Mouse (Mus musculus): ENCODE data around the gene Ttpal. TPM values are rescaled to one million over a fixed set of nuclear protein-coding genes. Genes with fewer than 3 reads are reported as not detected.

The Ttpal gene
- polyA plus RNA-seq (2017; shearing (Covaris generic)), result 75.1 TPM

DNA sequence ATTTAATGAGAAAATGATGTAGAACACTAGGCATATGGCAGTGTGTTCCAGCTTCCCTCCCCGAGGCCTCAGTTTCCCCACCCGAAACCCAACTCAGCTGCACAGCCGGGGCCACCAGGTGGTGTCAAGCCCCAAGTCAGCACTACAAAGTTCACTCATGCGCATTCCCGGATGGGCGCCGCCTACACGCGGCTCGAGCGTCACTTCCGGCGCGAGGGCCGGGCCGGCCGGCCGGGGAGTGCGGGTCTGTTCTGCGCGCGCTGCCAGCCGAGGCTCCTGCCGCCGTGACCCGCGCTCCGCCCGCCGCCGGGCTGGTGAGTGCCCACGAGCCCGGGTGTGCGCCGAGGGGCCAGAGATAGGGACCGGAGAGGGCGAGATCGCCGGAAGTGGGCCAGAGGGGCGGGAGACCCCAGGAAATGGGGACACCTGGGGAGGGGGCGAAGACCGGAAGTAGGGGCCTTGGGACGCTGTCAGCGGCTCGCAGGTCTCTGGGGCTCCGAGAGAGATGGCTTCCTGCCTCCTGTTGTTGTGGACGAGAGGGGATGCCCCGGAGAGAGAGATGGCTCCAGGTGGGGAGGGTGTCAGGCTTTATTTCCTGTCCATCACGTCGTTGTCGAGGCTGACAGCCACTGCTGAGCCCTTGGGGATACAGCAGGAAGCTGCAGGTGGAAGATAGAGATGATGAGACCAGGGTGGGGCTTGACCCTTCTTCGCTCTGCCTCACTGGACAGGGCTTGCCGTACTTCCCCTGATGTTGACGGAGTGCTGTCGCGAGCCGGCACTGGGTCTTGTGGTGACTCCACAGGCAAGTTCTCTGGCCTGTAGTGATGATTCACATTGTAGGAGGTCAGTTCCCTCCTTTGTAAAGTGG, at the start of gene Ttpal:
TSS of gene Ttpal (plus strand) at position 214 of the 871 bp plus-strand sequence.

DNA sequence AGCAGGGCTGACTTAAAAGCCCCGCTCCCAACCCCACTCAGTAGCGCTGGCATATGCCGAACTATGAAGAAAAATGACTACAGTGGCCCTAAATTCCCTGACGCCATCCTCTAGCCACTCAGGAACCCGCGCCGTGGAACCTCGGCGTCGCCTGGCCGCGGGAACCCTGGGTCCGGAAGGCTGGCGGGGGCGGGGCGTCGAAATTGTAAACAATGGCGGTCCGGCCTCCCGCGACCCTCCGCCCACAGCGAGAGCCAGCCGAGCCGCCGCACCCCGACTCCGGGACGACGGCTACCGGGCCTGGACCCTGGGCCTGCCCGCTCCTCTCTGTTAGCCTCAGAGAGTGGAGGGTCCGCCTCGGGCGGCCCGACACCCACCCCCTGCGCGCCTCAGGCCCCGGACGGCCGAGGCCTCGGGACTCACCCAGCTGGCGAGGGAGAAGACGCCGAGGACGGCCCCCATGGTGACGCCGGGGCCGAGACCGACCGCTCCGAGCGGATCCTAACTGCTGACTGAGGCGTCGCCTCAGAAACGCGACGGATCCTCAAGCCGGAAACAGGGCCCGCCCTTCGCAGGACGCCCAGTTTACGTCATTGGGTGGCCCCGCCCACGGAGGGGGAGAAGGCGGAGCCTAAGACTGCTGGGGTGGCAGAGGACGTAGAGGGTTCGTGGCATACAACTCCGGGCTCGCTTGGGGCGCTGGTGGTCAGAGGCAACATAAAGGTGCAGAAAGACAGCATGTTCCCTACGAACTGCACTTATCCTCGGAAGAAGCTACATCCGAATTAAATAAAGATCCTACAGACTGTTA, 42.7 kb downstream of the Ttpal start, which contains the start of gene Serinc3:
TSS of gene Serinc3 (minus strand) at position 557 of the 811 bp plus-strand sequence.

GRCm38 (mm10) chr2:163657975-163658886, 56.1 kb downstream of the Ttpal start, which contains the start of gene Pkig:
Gene Pkig (plus strand): TSS chr2:163658386.

Other genes with a start within 250 kb of the Ttpal start
- not detected for gene Jph2, start 204.3 kb upstream of the Ttpal start, polyA plus RNA-seq (2017; shearing (Covaris generic))
- gene Oser1, start 177.6 kb upstream of the Ttpal start, polyA plus RNA-seq (2017; shearing (Covaris generic)), result 90.3 TPM
- not detected for gene Gdap1l1, start 163.8 kb upstream of the Ttpal start, polyA plus RNA-seq (2017; shearing (Covaris generic))
- gene Fitm2, start 129.7 kb upstream of the Ttpal start, polyA plus RNA-seq (2017; shearing (Covaris generic)), result 3.5 TPM
- not detected for gene R3hdml, start 110.0 kb upstream of the Ttpal start, polyA plus RNA-seq (2017; shearing (Covaris generic))
- gene Hnf4a, start 95.5 kb upstream of the Ttpal start, polyA plus RNA-seq (2017; shearing (Covaris generic)), result not detected
- 862 TPM for gene Serinc3, start 42.8 kb downstream of the Ttpal start, polyA plus RNA-seq (2017; shearing (Covaris generic))
- gene Pkig, start 56.1 kb downstream of the Ttpal start, polyA plus RNA-seq (2017; shearing (Covaris generic)), result 6.1 TPM
- gene Ada, start 147.9 kb downstream of the Ttpal start, polyA plus RNA-seq (2017; shearing (Covaris generic)), result 11.9 TPM
- gene Ccn5, start 218.5 kb downstream of the Ttpal start, polyA plus RNA-seq (2017; shearing (Covaris generic)), result not detected